Mouse (Mus musculus): Measurements from ENCODE around the gene Mcts2.

DNA sequence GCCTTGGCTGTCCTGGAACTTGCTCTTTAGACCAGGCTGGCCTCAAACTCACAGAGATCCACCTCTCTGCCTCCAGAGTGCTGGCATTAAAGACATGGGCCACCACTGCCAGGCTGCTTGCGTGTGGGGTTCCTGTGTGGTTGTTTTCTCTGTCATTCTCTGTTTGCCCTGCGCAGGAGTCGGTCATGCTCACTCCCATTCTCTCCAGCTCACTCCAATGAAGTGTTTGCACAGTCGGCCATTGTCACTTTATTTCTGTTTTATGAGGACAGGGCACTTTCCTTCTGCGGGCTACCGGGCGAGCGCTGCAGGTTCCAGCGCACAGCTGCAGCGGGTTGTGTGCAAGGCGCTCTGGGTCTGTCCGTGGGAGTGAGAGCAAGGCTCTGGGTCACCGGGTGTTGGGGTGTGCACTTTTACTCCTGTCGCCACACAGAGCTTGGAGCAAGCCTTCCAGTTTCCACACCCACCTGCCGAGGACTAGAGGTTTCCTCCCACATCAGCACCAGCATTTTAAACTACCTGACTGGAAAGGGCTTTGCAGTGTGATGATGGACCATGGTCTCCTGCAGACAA is 38.4 kb downstream of the Mcts2 start:
- no peak for TF ChIP-seq POLR2A (IDR thresholded peaks at IDR 0.05; ENCODE audit: insufficient read length, low read depth)
- no peak for TF ChIP-seq E2F4 (IDR thresholded peaks at IDR 0.05; ENCODE audit: insufficient read depth)
- no peak for TF ChIP-seq REST (IDR thresholded peaks at IDR 0.05; ENCODE audit: insufficient read depth, insufficient read length)
- TF ChIP-seq MAX (IDR thresholded peaks at IDR 0.05; ENCODE audit: low read depth) = no peak
- TF ChIP-seq TCF12 (IDR thresholded peaks at IDR 0.05; ENCODE audit: insufficient read depth, poor library complexity, severe bottlenecking) = no peak
- TF ChIP-seq MYOD1 (IDR thresholded peaks at IDR 0.05; ENCODE audit: control insufficient read depth in 1 of 3, insufficient read length in 2 of 3, low read depth in 2 of 3) = no peak
- TF ChIP-seq MYOG (IDR thresholded peaks at IDR 0.05; ENCODE audit: control insufficient read depth in 1 of 3, insufficient read depth in 1 of 3, insufficient read length in 2 of 3, low read depth in 2 of 3) = no peak
- no peak for TF ChIP-seq POLR2AphosphoS2 (IDR thresholded peaks at IDR 0.05; ENCODE audit: insufficient read length, low read depth)
- TF ChIP-seq TCF3 (IDR thresholded peaks at IDR 0.05; ENCODE audit: insufficient read length, low read depth) = no peak

Measured in myocyte (in vitro differentiated cells).